Comparison of ENCODE assay signal across 16 mouse cellular contexts in the genomic region with DNA sequence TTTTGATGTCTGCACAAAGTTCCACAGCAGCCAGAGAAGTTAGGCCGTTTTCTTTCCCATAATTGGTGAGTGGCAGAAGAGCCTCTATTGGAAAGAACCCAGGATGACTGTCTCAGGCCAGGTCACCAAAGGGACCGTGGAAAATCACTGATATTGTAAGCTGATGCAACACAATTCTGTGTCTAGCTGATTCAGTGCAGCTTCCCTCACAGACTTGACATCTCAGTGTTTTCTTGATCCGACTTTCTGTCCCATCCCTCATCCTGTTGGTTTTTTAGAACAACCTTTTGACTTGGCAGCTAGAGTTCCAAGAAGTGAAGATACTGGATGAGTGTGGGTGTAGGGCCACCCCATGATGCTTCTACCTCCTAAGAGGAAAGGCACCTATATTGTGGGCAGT.
"Had no signal": no experiment of that assay in that cellular context is flagged by ENCODE, and none has a peak within 500 bp of the region (broad histone marks: within the 10 kb centered on the region; RNA-seq: fewer than 3 reads in every experiment).

No protein-coding gene starts in this region.

- H3K27ac ChIP-seq: macrophage; midbrain, embryonic 13.5 days; midbrain, embryonic 15.5 days; neural tube, embryonic 12.5 days; stomach, embryonic 15.5 days; stomach, postnatal 0 days had no signal

- H3K27me3 ChIP-seq: megakaryocyte, embryonic 14.5 days; midbrain, embryonic 13.5 days; midbrain, embryonic 15.5 days; neural tube, embryonic 12.5 days; stomach, embryonic 15.5 days had no signal

- ATAC-seq: midbrain, embryonic 13.5 days; midbrain, embryonic 15.5 days had no signal

- H3K9ac ChIP-seq: lung, embryonic 14.5 days; midbrain, embryonic 13.5 days; midbrain, embryonic 15.5 days; neural tube, embryonic 12.5 days; stomach, embryonic 15.5 days had no signal

- H3K36me3 ChIP-seq: midbrain, embryonic 13.5 days; midbrain, embryonic 15.5 days; neural tube, embryonic 12.5 days; stomach, embryonic 15.5 days had no signal

- H3K4me1 ChIP-seq: midbrain, embryonic 13.5 days; midbrain, embryonic 15.5 days; neural tube, embryonic 12.5 days; stomach, embryonic 15.5 days had no signal

- DNase-seq: lung, adult 18-20 months; lung, embryonic 14.5 days; lung, postnatal 10 days; lung, postnatal 36 days; right cerebral cortex, postnatal 14 days; thymus, adult 2 months; thymus, postnatal 25 days; thymus, postnatal 4 days had no signal

- H3K4me2 ChIP-seq: lung, embryonic 14.5 days; midbrain, embryonic 11.5 days; midbrain, embryonic 13.5 days; midbrain, embryonic 15.5 days; neural tube, embryonic 12.5 days; stomach, embryonic 15.5 days had no signal

- H3K9me3 ChIP-seq: megakaryocyte, embryonic 14.5 days; midbrain, embryonic 13.5 days; midbrain, embryonic 15.5 days; neural tube, embryonic 12.5 days; stomach, embryonic 15.5 days had no signal

- H3K4me3 ChIP-seq: megakaryocyte, embryonic 14.5 days; midbrain, embryonic 13.5 days; midbrain, embryonic 15.5 days; neural tube, embryonic 12.5 days; stomach, embryonic 15.5 days had no signal
